Mouse (Mus musculus): ENCODE results near the gene Cops7a. TPM values are rescaled to one million over a fixed set of nuclear protein-coding genes. Genes with fewer than 3 reads are reported as not detected.
A peak's percentile ranks its signal among the peaks of the same experiment; 100 is the strongest.

Cops7a gene
- polyA plus RNA-seq, 1 experiment from 2014 or later: 105 TPM

DNA sequence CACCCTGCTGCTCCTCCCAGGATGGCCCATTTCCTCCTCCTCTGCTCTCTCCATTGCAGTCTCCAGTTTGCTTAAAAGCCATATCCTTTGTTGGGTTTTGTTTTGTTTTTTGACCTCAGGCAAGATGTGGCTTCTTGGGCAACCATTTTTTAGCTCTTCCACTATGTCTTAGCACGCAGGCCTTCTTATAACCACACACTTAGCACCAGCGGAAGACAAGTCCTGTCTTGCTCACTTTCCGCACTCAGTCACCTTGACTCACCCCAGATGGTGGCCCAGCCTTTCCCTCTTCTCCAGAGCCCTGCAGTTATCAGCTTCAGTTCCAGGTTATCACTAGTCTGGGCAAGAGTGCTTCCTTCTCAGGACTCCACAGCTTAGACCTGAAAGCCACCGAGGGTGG, 10.1 kb downstream of the Cops7a start:
- WGBS: 96% methylated on average over 4 of the region's 4 CpGs
- H3K4me3 ChIP-seq: no peak overlapping the region

DNA sequence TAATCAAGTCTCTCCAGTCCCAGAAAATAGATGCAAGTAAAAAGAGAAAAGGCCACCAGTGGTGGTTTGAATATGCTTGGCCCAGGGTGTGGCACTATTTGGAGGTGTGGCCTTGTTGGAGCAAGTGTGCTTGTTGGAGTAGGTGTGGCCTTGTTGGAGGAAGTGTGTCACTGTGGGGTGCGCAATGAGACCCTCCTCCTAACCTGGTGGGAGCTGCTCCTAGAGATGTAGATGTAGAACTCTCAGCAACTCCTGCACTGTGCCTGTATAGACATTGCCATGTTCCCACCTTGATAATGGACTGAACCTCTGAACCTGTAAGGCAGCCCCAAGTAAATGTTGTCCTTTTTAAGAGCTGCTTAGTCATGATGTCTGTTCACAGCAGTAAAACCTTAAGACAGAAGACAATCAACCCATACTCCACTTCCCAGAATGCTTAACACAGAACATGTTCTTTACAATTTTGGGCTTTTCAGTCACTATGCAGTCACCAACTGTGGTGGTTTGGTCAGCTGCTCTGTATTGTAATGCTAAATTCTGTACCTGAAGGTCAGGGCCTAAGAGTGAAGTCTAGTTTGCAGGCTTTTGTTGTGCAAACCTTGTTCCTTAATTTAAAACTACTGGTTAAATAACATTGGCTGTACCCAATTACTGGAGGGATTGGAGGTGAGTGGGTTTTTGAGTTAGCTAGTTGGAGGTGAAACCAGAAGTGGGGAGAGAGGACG, 11.2 kb downstream of the Cops7a start:
- Histone ChIP-seq H3K4me2 (replicated peaks) (no peak overlapping the region), H3K4me1 (no peaks in the 10 kb centered on the region), H3K27me3 (no peaks in the 10 kb centered on the region), H3K27ac (replicated peaks) (no peak overlapping the region), H3K9ac (replicated peaks) (no peak overlapping the region), H3K4me3 (no peak overlapping the region), H3K36me3 (peaks cover 29% of the 10 kb centered on the region), H3K9me3 (no peaks in the 10 kb centered on the region)
- WGBS: 88% methylated on average over 2 of the region's 2 CpGs
- no peak for ATAC-seq (ENCODE audit: low FRiP score, low read depth)

More for the DNA sequence above, 10.1 kb downstream of the Cops7a start:
- Histone ChIP-seq H3K27ac (replicated peaks) (no peak overlapping the region), H3K4me2 (replicated peaks) (no peak overlapping the region), H3K9ac (replicated peaks) (no peak overlapping the region), H3K27me3 (no peaks in the 10 kb centered on the region), H3K9me3 (no peaks in the 10 kb centered on the region), H3K4me1 (no peaks in the 10 kb centered on the region), H3K36me3 (peaks cover 39% of the 10 kb centered on the region)
- ATAC-seq (ENCODE audit: low FRiP score, low read depth): no peak

DNA sequence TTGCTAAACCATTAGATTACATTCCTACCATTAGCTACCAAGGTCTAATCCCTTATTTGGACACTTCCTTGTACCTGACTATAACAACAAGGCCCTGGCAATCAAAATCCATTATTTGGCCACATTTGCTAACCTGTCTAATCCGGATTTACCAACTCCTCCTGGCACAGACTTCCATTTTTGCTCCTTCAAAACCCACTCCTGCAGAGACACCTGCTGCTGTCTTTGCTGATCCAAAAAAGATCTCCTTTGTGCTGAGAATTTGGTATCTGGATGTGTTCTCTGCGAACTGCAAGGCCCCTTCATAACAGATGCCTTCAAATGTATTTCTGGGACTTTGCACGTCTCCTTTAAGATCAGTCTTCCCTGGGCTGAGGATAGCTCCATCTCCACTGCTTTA, 21.8 kb downstream of the Cops7a start:
- H3K4me1 ChIP-seq: no peaks in the 10 kb centered on the region
- peaks cover 11% of the 10 kb centered on the region for H3K36me3 ChIP-seq
- no peak overlapping the region for H3K9ac ChIP-seq (replicated peaks)
- no peak overlapping the region for H3K27ac ChIP-seq (replicated peaks)
- H3K4me2 ChIP-seq (replicated peaks): no peak overlapping the region
- 90% methylated on average over 3 of the region's 3 CpGs for WGBS
- H3K27me3 ChIP-seq: no peaks in the 10 kb centered on the region
- ATAC-seq (ENCODE audit: low FRiP score, low read depth): no peak
- no peak overlapping the region for H3K4me3 ChIP-seq
- H3K9me3 ChIP-seq: no peaks in the 10 kb centered on the region

DNA sequence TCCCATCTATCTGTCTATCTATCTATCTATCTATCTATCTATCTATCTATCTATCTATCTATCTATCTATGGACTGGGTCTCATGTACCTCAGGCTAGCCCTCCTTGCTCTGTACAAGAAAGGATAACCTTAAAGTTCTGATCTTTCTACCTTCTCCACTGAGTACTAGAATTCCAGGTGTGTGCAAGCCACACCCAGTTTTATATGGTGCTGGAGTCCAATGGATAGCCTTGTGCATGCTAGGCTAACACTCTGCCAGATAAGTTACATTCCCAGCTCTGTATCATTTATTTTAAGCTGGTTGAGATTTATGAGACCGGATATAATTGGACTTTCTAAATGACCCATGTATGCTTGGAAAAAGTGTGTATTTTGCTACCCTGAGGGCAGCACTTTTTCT, 23.7 kb downstream of the Cops7a start:
- no peak overlapping the region for H3K9ac ChIP-seq (replicated peaks)
- no peaks in the 10 kb centered on the region for H3K9me3 ChIP-seq
- H3K4me3 ChIP-seq: no peak overlapping the region
- peaks cover 28% of the 10 kb centered on the region for H3K36me3 ChIP-seq
- H3K4me2 ChIP-seq (replicated peaks): no peak overlapping the region
- ATAC-seq (ENCODE audit: low FRiP score, low read depth): no peak
- no peak overlapping the region for H3K27ac ChIP-seq (replicated peaks)
- H3K4me1 ChIP-seq: no peaks in the 10 kb centered on the region
- H3K27me3 ChIP-seq: no peaks in the 10 kb centered on the region
- WGBS: 96% methylated on average over 1 of the region's 1 CpGs

DNA sequence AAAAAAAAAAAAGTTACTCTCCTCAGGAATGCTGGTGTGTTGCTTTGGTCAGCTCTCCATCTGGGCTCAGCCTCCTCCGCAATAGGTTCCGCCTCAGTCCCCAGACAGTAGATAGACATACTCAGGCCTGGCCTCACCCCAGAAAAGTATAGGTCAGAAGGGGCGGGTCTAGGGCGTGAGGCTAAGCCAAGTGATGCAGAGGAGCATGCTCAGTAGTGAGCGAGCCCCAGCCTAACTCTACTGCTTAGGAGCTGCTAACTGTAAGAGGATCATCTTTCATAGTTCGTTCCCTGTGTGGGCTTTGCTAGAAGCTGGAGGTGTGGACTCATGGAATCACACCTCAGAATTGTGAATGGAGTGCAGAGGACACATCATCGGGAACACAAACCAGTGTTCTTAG, 26.8 kb downstream of the Cops7a start:
- Histone ChIP-seq H3K4me2 (replicated peaks) (no peak overlapping the region), H3K27me3 (no peaks in the 10 kb centered on the region), H3K9ac (replicated peaks) (no peak overlapping the region), H3K27ac (replicated peaks) (no peak overlapping the region), H3K9me3 (no peaks in the 10 kb centered on the region), H3K4me1 (no peaks in the 10 kb centered on the region), H3K4me3 (no peak overlapping the region), H3K36me3 (peaks cover 59% of the 10 kb centered on the region)
- WGBS: 94% methylated on average over 7 of the region's 7 CpGs
- ATAC-seq (ENCODE audit: low FRiP score, low read depth): no peak

DNA sequence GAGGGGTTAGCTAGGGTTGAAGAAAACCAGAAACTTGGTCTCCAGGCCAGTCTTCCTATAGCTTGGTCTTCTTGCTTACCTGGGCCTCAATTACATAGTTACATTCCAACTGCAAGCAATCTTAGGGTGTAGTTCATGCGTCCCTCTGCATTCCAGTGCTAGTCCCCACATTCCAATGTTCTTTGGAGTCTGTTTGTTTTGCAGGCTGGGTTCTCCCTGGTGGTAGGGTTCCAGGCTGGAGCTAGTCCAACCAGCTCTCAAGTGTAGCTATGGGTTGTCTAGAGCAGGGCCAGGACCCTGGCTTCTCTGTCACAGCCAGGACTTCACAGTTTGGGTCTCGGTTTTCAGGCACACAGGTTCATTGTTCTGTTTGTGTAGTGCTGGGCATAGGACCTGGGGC, 27.8 kb downstream of the Cops7a start:
- Histone ChIP-seq H3K4me3 (no peak overlapping the region), H3K9ac (replicated peaks) (no peak overlapping the region), H3K4me1 (peaks cover 5% of the 10 kb centered on the region), H3K36me3 (peaks cover 67% of the 10 kb centered on the region), H3K4me2 (replicated peaks) (no peak overlapping the region), H3K27me3 (no peaks in the 10 kb centered on the region), H3K9me3 (no peaks in the 10 kb centered on the region), H3K27ac (replicated peaks) (no peak overlapping the region)
- 89% methylated on average over 2 of the region's 2 CpGs for WGBS
- no peak for ATAC-seq (ENCODE audit: low FRiP score, low read depth)

DNA sequence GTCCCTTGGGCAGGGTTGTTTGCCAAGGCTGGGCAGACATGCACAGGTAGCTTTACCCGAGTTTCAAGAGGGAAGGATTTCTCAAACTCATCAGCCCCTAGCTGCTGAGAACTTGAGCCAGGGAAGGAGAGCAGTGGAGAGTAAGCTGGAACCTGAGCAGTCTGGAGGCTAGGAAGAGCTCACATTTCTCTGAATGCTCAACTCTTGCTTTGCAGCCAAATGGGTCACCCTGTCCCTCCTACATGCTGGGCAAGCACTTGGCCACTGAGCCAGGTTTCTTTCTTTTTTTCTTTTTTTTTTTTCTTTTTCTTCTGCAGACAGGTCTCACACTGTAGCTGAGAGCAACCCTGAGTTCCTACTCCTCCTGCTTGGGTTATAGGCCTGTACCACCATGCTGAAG, 28.7 kb downstream of the Cops7a start:
- H3K9ac ChIP-seq (replicated peaks): no peak overlapping the region
- H3K27me3 ChIP-seq: no peaks in the 10 kb centered on the region
- 79% methylated on average over 1 of the region's 1 CpGs for whole genome bisulfite sequencing
- H3K4me1 ChIP-seq: peaks cover 12% of the 10 kb centered on the region
- peaks cover 67% of the 10 kb centered on the region for H3K36me3 ChIP-seq
- no peak for ATAC-seq (ENCODE audit: low FRiP score, low read depth)
- no peaks in the 10 kb centered on the region for H3K9me3 ChIP-seq
- H3K4me3 ChIP-seq: no peak overlapping the region
- H3K4me2 ChIP-seq (replicated peaks): no peak overlapping the region
- H3K27ac ChIP-seq (replicated peaks): no peak overlapping the region

DNA sequence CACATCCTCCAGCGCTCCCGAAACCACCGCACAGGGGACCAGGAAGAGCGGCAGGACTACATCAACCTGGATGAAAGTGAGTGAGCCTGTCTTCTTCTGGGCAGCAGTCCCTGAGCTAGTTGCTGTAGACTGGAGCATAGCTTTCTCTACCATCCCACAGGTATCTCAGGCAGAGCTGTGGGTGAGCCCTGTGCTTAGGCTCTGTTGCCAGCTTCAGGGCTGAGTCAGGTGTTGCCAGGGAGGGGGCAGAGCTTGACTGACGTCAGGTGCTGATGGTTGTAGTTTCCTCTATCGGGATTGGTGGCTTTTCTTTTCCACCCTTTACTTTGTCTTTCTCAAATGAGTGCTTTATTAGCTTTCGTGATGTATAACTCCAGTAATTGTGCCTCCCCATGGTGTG, 30.7 kb downstream of the Cops7a start:
- H3K36me3 ChIP-seq: peaks cover 66% of the 10 kb centered on the region
- H3K4me1 ChIP-seq: peaks cover 17% of the 10 kb centered on the region
- H3K4me3 ChIP-seq: no peak overlapping the region
- H3K27ac ChIP-seq (replicated peaks): no peak overlapping the region
- no peak for ATAC-seq (ENCODE audit: low FRiP score, low read depth)
- 95% methylated on average over 7 of the region's 7 CpGs for WGBS
- H3K4me2 ChIP-seq (replicated peaks): no peak overlapping the region
- H3K9ac ChIP-seq (replicated peaks): 0 out of 2 replicates have a peak overlapping the region, but pooled peaks have one; percentile 5
- H3K27me3 ChIP-seq: no peaks in the 10 kb centered on the region
- H3K9me3 ChIP-seq: no peaks in the 10 kb centered on the region

DNA sequence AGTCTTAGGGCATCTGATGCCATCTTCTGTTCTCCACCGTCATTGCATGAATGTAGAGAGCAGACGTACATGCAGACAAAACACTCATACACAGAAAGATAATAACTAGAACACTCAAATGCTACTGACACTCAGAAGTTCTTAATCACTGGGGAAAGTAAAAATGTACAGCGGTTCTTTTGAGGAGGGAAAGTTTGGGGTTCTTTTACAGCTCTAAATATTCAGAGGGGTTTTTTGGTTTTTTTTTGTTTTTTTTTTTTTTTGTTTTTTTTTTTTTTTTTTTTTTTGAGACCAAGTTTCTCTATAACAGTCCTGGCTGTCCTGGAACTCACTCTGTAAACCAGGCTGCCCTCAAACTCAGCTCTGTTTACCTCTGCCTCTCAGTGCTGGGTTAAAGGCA, 32.2 kb downstream of the Cops7a start:
- 96% methylated on average over 3 of the region's 3 CpGs for WGBS
- Histone ChIP-seq H3K4me3 (no peak overlapping the region), H3K4me1 (peaks cover 17% of the 10 kb centered on the region), H3K9ac (replicated peaks) (no peak overlapping the region), H3K9me3 (no peaks in the 10 kb centered on the region), H3K27ac (replicated peaks) (no peak overlapping the region), H3K27me3 (no peaks in the 10 kb centered on the region), H3K36me3 (peaks cover 52% of the 10 kb centered on the region), H3K4me2 (replicated peaks) (peak overlapping the region; percentile 91; the same call in 1 of the 2 replicates)
- ATAC-seq (ENCODE audit: low FRiP score, low read depth): no peak

DNA sequence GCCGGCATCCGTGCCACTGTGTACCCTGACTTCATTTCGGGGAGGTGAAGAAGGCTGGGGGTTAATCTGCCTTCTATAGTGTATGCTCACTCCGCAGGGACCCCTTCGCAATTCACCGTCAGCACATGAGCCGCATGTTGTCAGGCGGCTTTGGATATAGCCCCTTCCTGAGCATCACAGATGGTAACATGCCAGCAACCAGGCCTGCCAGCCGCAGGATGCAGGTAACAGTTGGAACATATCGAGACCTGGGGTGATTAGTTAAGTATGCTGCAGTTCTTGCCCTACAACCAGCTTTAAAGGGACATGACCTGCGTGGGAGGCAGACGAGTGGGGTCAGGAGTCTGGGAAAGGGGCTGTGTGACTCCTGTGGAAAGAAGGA, 33.0 kb downstream of the Cops7a start:
- H3K4me1 ChIP-seq: peaks cover 17% of the 10 kb centered on the region
- H3K9me3 ChIP-seq: no peaks in the 10 kb centered on the region
- peak overlapping the region; percentile 91 for H3K4me2 ChIP-seq (replicated peaks)
- no peak for ATAC-seq (ENCODE audit: low FRiP score, low read depth)
- H3K4me3 ChIP-seq: peak overlapping the region; percentile 95
- no peaks in the 10 kb centered on the region for H3K27me3 ChIP-seq
- H3K36me3 ChIP-seq: peaks cover 45% of the 10 kb centered on the region
- H3K9ac ChIP-seq (replicated peaks): peak overlapping the region; percentile 98
- 46% methylated on average over 12 of the region's 12 CpGs for WGBS
- peak overlapping the region; percentile 96 for H3K27ac ChIP-seq (replicated peaks)

DNA sequence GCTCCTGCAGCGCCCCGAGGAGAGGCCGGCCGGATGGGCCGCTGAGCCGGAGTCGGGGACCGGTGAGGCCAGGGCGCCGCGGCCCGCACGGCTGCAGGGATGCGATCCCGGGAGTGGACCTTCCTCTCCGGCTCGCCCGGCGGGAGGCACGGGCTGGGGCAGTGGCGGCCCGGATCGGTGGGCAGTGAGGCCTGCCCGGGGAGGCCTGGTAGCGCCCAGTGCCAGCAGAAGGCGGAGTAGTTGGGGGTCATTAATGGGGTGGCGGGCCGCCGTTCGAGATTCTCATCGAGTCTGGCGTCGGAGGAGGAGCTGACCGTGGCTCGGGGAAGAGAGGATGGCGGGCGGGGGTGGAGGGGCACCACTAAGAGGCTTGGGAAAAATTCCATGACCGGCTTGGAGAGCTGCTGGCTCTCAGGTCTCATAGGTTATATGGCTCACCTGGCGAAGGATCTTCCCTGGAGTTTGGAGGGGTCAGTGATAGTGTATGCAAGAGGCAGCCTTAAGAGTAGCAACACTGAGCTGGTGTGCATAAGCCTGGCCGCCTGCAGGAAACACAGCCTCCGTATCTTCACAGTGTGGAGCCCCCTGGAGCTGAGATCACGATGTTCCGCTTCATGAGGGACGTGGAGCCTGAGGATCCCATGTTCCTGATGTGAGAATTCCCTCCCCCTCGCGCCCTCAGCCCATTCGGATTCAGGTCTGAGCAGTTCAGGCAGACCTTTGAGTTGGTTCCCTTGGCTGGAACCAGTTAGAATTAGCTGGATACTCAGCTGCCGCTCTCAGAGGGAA, 33.6 kb downstream of the Cops7a start:
- Histone ChIP-seq H3K27me3 (no peaks in the 10 kb centered on the region), H3K36me3 (peaks cover 40% of the 10 kb centered on the region), H3K27ac (replicated peaks) (peak overlapping the region; percentile 96), H3K4me1 (peaks cover 17% of the 10 kb centered on the region), H3K9ac (replicated peaks) (peak overlapping the region; percentile 98), H3K4me2 (replicated peaks) (peak overlapping the region; percentile 91), H3K9me3 (no peaks in the 10 kb centered on the region), H3K4me3 (peak overlapping the region; percentile 95)
- 1% methylated on average over 48 of the region's 48 CpGs for WGBS
- ATAC-seq (ENCODE audit: low FRiP score, low read depth): peak; percentile 17

DNA sequence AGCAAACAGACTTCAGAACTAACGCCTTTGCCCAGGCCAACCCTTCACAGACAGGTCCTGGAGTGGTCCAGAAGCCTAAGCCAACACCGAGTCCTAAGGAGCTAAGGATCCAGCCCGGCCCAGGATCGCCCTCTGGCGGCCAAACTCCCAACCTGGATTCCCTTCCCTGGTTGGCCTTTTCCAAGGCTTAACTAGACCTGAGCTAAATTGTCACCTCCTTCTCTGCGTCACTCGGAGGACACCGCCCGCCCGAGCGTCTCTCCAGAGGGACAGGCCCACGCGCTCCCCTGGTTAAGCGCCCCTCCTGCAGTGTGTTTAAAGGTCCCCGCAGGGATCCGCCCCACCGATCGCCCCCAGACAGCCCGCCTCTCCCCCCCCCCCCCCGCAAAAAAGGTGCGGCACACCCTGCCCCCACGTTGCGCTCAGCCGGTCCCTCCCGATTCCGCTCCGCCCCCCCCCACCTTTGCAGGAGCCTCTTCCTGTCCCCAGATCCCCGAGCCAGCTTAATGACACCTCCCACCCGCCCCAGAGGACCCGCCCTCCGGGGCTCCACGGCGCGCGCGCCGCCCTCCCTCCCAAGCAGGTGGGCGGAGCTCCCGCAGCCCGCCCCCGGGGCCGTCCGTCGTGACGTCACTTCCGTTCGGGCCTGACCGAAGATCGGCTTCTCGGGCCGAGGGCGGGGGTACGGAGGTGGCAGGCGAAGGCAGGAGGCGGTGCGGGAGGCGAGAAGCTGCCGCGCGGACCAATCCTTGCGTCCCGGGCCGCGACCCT, 34.4 kb downstream of the Cops7a start, which contains the start of gene Mlf2:
Gene Mlf2 (plus strand): TSS at position 633 of the 771 bp plus-strand sequence.
- no peaks in the 10 kb centered on the region for H3K9me3 ChIP-seq
- peaks cover 32% of the 10 kb centered on the region for H3K36me3 ChIP-seq
- H3K4me3 ChIP-seq: peak within 1 kb of the TSS; percentile 95
- ATAC-seq (ENCODE audit: low FRiP score, low read depth): peak; percentile 92
- peak within 1 kb of the TSS; percentile 96 for H3K27ac ChIP-seq (replicated peaks)
- H3K4me2 ChIP-seq (replicated peaks): peak within 1 kb of the TSS; percentile 91
- 0 out of 2 replicates have a peak, but pooled peaks cover 4% of the 10 kb centered on the region for H3K27me3 ChIP-seq
- peaks cover 17% of the 10 kb centered on the region for H3K4me1 ChIP-seq
- WGBS: under 1% methylated on average over 48 of the region's 64 CpGs
- H3K9ac ChIP-seq (replicated peaks): peak within 1 kb of the TSS; percentile 98
